Mouse (Mus musculus): ENCODE results near the gene Rere. TPM values are rescaled to one million over a fixed set of nuclear protein-coding genes. Genes with fewer than 3 reads are reported as not detected.

Gene Rere
- total and polyA plus RNA-seq, 3 experiments, result 3.1 to 36.5 (median 8.7) TPM

GRCm38 (mm10) chr4:150540392-150541094 is 259.1 kb downstream of the Rere start:
- dilution Hi-C loops (cut with MboI; ENCODE audit: extremely low pct_ligation_motif_present, extremely low pct_unique_long_range_greater_than_20kb, low sequenced_read_pairs), result no loop called here
- TF ChIP-seq TCF12 (IDR thresholded peaks at IDR 0.05; ENCODE audit: low read depth, low read length) (peak; percentile 15; the same call in 1 of the 2 replicates), EP300 (IDR thresholded peaks at IDR 0.05; ENCODE audit: low read length) (no peak), JUND (conservative IDR thresholded peaks at IDR 0.05; ENCODE audit: low read depth, low read length) (0 out of 2 replicates have a peak, but pooled peaks have one; percentile 26), SIN3A (IDR thresholded peaks at IDR 0.05; ENCODE audit: low read length) (no peak), UBTF (IDR thresholded peaks at IDR 0.05; ENCODE audit: low read depth, low read length) (no peak), ETS1 (conservative IDR thresholded peaks at IDR 0.05; ENCODE audit: low read depth, low read length) (peak; percentile 77), IRF4 (IDR thresholded peaks at IDR 0.05; ENCODE audit: low read depth, low read length) (peak; percentile 58; the same call in 1 of the 2 replicates), PAX5 (IDR thresholded peaks at IDR 0.05; ENCODE audit: low read length) (no peak)
- no peaks in the 10 kb centered on the region; the same call in 1 of the 2 replicates for H3K79me2 ChIP-seq (replicated peaks; ENCODE audit: control insufficient read depth, extremely low read depth, insufficient read depth, poor library complexity, severe bottlenecking)

GRCm38 (mm10) chr4:150544231-150544630 is 262.8 kb downstream of the Rere start:
- Histone ChIP-seq H3K27ac (ENCODE audit: insufficient read depth, low read depth) (peak overlapping the region; percentile 52), H3K4me2 (ENCODE audit: insufficient read depth, low read depth, poor library complexity, severe bottlenecking) (peak overlapping the region; percentile 33), H3K4me1 (ENCODE audit: control insufficient read depth in 1 of 2, insufficient read depth in 2 of 2) (peaks cover 11 to 64% of the 10 kb centered on the region in 2 experiments), H3K9ac (ENCODE audit: insufficient read depth, low read depth) (no peak overlapping the region), H3K36me3 (replicated peaks in 1 of 2; ENCODE audit: control insufficient read depth in 1 of 2, insufficient read depth in 1 of 2, low read length in 1 of 2) (peaks cover 10 to 27% of the 10 kb centered on the region in 2 experiments), H3K79me2 (replicated peaks; ENCODE audit: control insufficient read depth, extremely low read depth, insufficient read depth, poor library complexity, severe bottlenecking) (no peaks in the 10 kb centered on the region; the same call in 1 of the 2 replicates), H3K27me3 (replicated peaks) (no peaks in the 10 kb centered on the region), H3K4me3 (replicated peaks in 1 of 3; ENCODE audit: low read depth in 2 of 3, low read length in 2 of 3, poor library complexity in 1 of 3) (no peak overlapping the region), H3K9me3 (replicated peaks; ENCODE audit: low read length) (peaks cover 4% of the 10 kb centered on the region)
- peak; percentile 15; the same call in 1 of the 2 replicates for TF ChIP-seq IRF4 (IDR thresholded peaks at IDR 0.05; ENCODE audit: low read depth, low read length)
- TF ChIP-seq ZMIZ1 (IDR thresholded peaks at IDR 0.05; ENCODE audit: low read depth, low read length), result no peak
- TF ChIP-seq MEF2A (IDR thresholded peaks at IDR 0.05; ENCODE audit: borderline replicate concordance, low read depth, low read length), result no peak
- TF ChIP-seq RAD21 (IDR thresholded peaks at IDR 0.05; ENCODE audit: low read depth, low read length), result no peak
- dilution Hi-C loops (cut with MboI; ENCODE audit: extremely low pct_ligation_motif_present, extremely low pct_unique_long_range_greater_than_20kb, low sequenced_read_pairs), result no loop called here
- no peak for DNase-seq (ENCODE audit: extremely low read depth)
- in situ Hi-C loops (cut with MboI; ENCODE audit: low pct_ligation_motif_present, low pct_unique_long_range_greater_than_20kb, low sequenced_read_pairs), result no loop called here

More at GRCm38 (mm10) chr4:150540392-150541094, 259.1 kb downstream of the Rere start:
- Histone ChIP-seq H3K9me3 (replicated peaks; ENCODE audit: low read length) (no peaks in the 10 kb centered on the region), H3K4me2 (ENCODE audit: insufficient read depth, low read depth, poor library complexity, severe bottlenecking) (no peak overlapping the region), H3K36me3 (replicated peaks in 1 of 2; ENCODE audit: control insufficient read depth in 1 of 2, insufficient read depth in 1 of 2, low read length in 1 of 2) (peaks cover 18 to 37% of the 10 kb centered on the region in 2 experiments), H3K27ac (ENCODE audit: insufficient read depth, low read depth) (no peak overlapping the region), H3K27me3 (replicated peaks) (no peaks in the 10 kb centered on the region), H3K4me3 (replicated peaks in 1 of 3; ENCODE audit: low read depth in 2 of 3, low read length in 2 of 3, poor library complexity in 1 of 3) (no peak overlapping the region), H3K4me1 (ENCODE audit: control insufficient read depth in 1 of 2, insufficient read depth in 2 of 2) (peaks cover 9 to 55% of the 10 kb centered on the region in 2 experiments), H3K9ac (ENCODE audit: insufficient read depth, low read depth) (no peak overlapping the region)
- in situ Hi-C loops (cut with MboI; ENCODE audit: low pct_ligation_motif_present, low pct_unique_long_range_greater_than_20kb, low sequenced_read_pairs), result no loop called here
- DNase-seq (ENCODE audit: extremely low read depth), result peak; percentile 45

All from CH12.LX (cell line).